Mouse (Mus musculus) inflammation-experienced regulatory T-cells, adult 6 months (primary cell): ENCODE data around the gene Unc93b1. TPM values are rescaled to one million over a fixed set of nuclear protein-coding genes. Genes with fewer than 3 reads are reported as not detected.
A peak's percentile ranks its signal among the peaks of the same experiment; 100 is the strongest.
"Not testable (repeated sequence)": the region's sequence is repeated elsewhere in the genome, so short reads cannot be mapped to it uniquely, and the experiment has no call there.

Source experiments
- ATAC-seq: one replicate; pipeline ENCODE4 v1.8.0; 2017
- polyA plus RNA-seq, 3 experiments: library from polyadenylated mRNA; unstranded; fragments of 100-300 nt; shearing (Covaris generic); gene quantifications; one replicate each; pipeline ENCODE4 v1.2.1; 2017

Gene Unc93b1
- polyA plus RNA-seq, 3 experiments from 2014 or later, result 23.5 to 38.0 (median 26.2) TPM

GRCm38 (mm10) chr19:3948546-3948945 lies 13.6 kb downstream of the Unc93b1 start:
- no peak for ATAC-seq

- no peak for ATAC-seq
Measured at GRCm38 (mm10) chr19:3950331-3950730, 15.3 kb downstream of the Unc93b1 start.

GRCm38 (mm10) chr19:3951461-3951860 lies 16.5 kb downstream of the Unc93b1 start:
- no peak for ATAC-seq

- no peak for ATAC-seq
Measured at GRCm38 (mm10) chr19:3952099-3952498, 17.1 kb downstream of the Unc93b1 start.

- no peak for ATAC-seq
Measured at GRCm38 (mm10) chr19:3955033-3955432, 20.0 kb downstream of the Unc93b1 start.

- ATAC-seq, result no peak
Measured at GRCm38 (mm10) chr19:3955804-3956203, 20.8 kb downstream of the Unc93b1 start.

- ATAC-seq, result not testable (repeated sequence)
Measured at GRCm38 (mm10) chr19:3957296-3958036, 22.5 kb downstream of the Unc93b1 start.

GRCm38 (mm10) chr19:3958470-3958869 lies 23.5 kb downstream of the Unc93b1 start, which contains the start of gene Aldh3b3:
Gene Aldh3b3, plus strand, starts transcription at chr19:3958645.
- ATAC-seq, result no peak

GRCm38 (mm10) chr19:3959030-3959429 lies 24.0 kb downstream of the Unc93b1 start:
- ATAC-seq, result no peak

GRCm38 (mm10) chr19:3960211-3960610 lies 25.2 kb downstream of the Unc93b1 start:
- ATAC-seq, result no peak

GRCm38 (mm10) chr19:3961805-3962204 lies 26.8 kb downstream of the Unc93b1 start:
- not testable (repeated sequence) for ATAC-seq

GRCm38 (mm10) chr19:3962469-3962868 lies 27.5 kb downstream of the Unc93b1 start:
- no peak for ATAC-seq

- no peak for ATAC-seq
Measured at GRCm38 (mm10) chr19:3964030-3964429, 29.0 kb downstream of the Unc93b1 start.

- ATAC-seq, result no peak
Measured at GRCm38 (mm10) chr19:3966330-3967075, 31.5 kb downstream of the Unc93b1 start.

GRCm38 (mm10) chr19:3967258-3967657 lies 32.3 kb downstream of the Unc93b1 start:
- no peak for ATAC-seq

- ATAC-seq, result no peak
Measured at GRCm38 (mm10) chr19:3972229-3972628, 37.2 kb downstream of the Unc93b1 start, which contains the start of gene Aldh3b2. Gene Aldh3b2, plus strand, starts transcription at chr19:3972328.

GRCm38 (mm10) chr19:3974608-3975007 lies 39.6 kb downstream of the Unc93b1 start:
- ATAC-seq, result not testable (repeated sequence)

GRCm38 (mm10) chr19:3975866-3976265 lies 40.9 kb downstream of the Unc93b1 start:
- no peak for ATAC-seq

- ATAC-seq, result peak; percentile 50
Measured at GRCm38 (mm10) chr19:3980309-3980708, 45.3 kb downstream of the Unc93b1 start.

GRCm38 (mm10) chr19:3980917-3981316 lies 45.9 kb downstream of the Unc93b1 start:
- no peak for ATAC-seq

- ATAC-seq, result no peak
Measured at GRCm38 (mm10) chr19:3983527-3984200, 48.7 kb downstream of the Unc93b1 start.

GRCm38 (mm10) chr19:3985261-3985681 lies 50.3 kb downstream of the Unc93b1 start:
- no peak for ATAC-seq

- no peak for ATAC-seq
Measured at GRCm38 (mm10) chr19:3986334-3986733, 51.3 kb downstream of the Unc93b1 start, which contains the start of gene Acy3. Gene Acy3, plus strand, starts transcription at chr19:3986570.
